Mouse (Mus musculus) macrophage (primary cell): ENCODE results near the gene Zc3h10. TPM values are rescaled to one million over a fixed set of nuclear protein-coding genes. Genes with fewer than 3 reads are reported as not detected.
"Not testable (repeated sequence)": the region's sequence is repeated elsewhere in the genome, so short reads cannot be mapped to it uniquely, and the experiment has no call there.

Experiments
- H3K27ac ChIP-seq: fragments of 350-480 bp; formaldehyde crosslinking; 2 replicates; pipeline ENCODE4 v1.9.0; 2021
- H3K36me3 ChIP-seq: fragments of 350-480 bp; formaldehyde crosslinking; 2 replicates; pipeline ENCODE4 v1.9.0; 2021; ENCODE audit errors: inconsistent target
- H3K4me3 ChIP-seq: fragments of 350-480 bp; formaldehyde crosslinking; 2 replicates; pipeline ENCODE4 v1.9.0; 2021; ENCODE audit errors: inconsistent target
- H3K79me2 ChIP-seq: fragments of 350-480 bp; formaldehyde crosslinking; 2 replicates; pipeline ENCODE4 v1.9.0; 2021; ENCODE audit errors: inconsistent target
- WGBS: methylation state at CpG from one replicate; pipeline ENCODE4 v1.1.7; 2026; ENCODE audit warnings: inconsistent platforms; ENCODE audit not compliant: missing documents; 5-methylcytosine and 5-hydroxymethylcytosine counted together
- polyA plus RNA-seq: library from polyadenylated mRNA; stranded (reverse); fragments of 250-400 nt; gene quantifications from 3 replicates; pipeline ENCODE4 v1.2.4, GENCODE M21; 2018; ENCODE audit warnings: inconsistent platforms

The Zc3h10 gene
- polyA plus RNA-seq, 1 experiment from 2014 or later, result 9.6 TPM

GRCm38 (mm10) chr10:128524111-128524731, 23.4 kb downstream of the Zc3h10 start:
- H3K27ac ChIP-seq, result peak overlapping the region; percentile 76
- 34% methylated on average over 11 of the region's 11 CpGs for WGBS
- H3K79me2 ChIP-seq, result peaks cover 49% of the 10 kb centered on the region

GRCm38 (mm10) chr10:128522351-128522750, 25.2 kb downstream of the Zc3h10 start:
- peaks cover 49% of the 10 kb centered on the region for H3K79me2 ChIP-seq
- H3K27ac ChIP-seq, result no peak overlapping the region
- peaks cover 50% of the 10 kb centered on the region for H3K36me3 ChIP-seq
- 92% methylated on average over 6 of the region's 6 CpGs for WGBS
- no peak overlapping the region for H3K4me3 ChIP-seq

More at GRCm38 (mm10) chr10:128524111-128524731, 23.4 kb downstream of the Zc3h10 start:
- Histone ChIP-seq H3K4me3 (peak overlapping the region; percentile 95), H3K36me3 (peaks cover 31% of the 10 kb centered on the region; the same call in 1 of the 2 replicates)

- peaks cover 66% of the 10 kb centered on the region for H3K36me3 ChIP-seq
- peaks cover 49% of the 10 kb centered on the region for H3K79me2 ChIP-seq
- 96% methylated on average over 16 of the region's 16 CpGs for WGBS
- no peak overlapping the region for H3K4me3 ChIP-seq
- no peak overlapping the region for H3K27ac ChIP-seq
Observed at GRCm38 (mm10) chr10:128520591-128520990, 27.0 kb downstream of the Zc3h10 start.

GRCm38 (mm10) chr10:128518833-128519232, 28.7 kb downstream of the Zc3h10 start:
- no peak overlapping the region for H3K4me3 ChIP-seq
- peaks cover 80% of the 10 kb centered on the region for H3K36me3 ChIP-seq
- H3K79me2 ChIP-seq, result peaks cover 32% of the 10 kb centered on the region
- H3K27ac ChIP-seq, result no peak overlapping the region
- WGBS, result 92% methylated on average over 7 of the region's 7 CpGs

GRCm38 (mm10) chr10:128516677-128517076, 30.9 kb downstream of the Zc3h10 start:
- Histone ChIP-seq H3K4me3 (no peak overlapping the region), H3K79me2 (peaks cover 10% of the 10 kb centered on the region; the same call in 1 of the 2 replicates), H3K36me3 (peaks cover 93% of the 10 kb centered on the region), H3K27ac (no peak overlapping the region)
- 22% methylated on average over 6 of the region's 6 CpGs for WGBS

- H3K36me3 ChIP-seq, result peaks cover 92% of the 10 kb centered on the region
- WGBS, result 96% methylated on average over 20 of the region's 20 CpGs
- H3K27ac ChIP-seq, result no peak overlapping the region
- H3K79me2 ChIP-seq, result peaks cover 7% of the 10 kb centered on the region; the same call in 1 of the 2 replicates
- no peak overlapping the region for H3K4me3 ChIP-seq
Observed at GRCm38 (mm10) chr10:128516029-128516428, 31.5 kb downstream of the Zc3h10 start.

- no peak overlapping the region for H3K27ac ChIP-seq
- H3K36me3 ChIP-seq, result peaks cover 91% of the 10 kb centered on the region
- no peaks in the 10 kb centered on the region for H3K79me2 ChIP-seq
- no peak overlapping the region for H3K4me3 ChIP-seq
- WGBS, result 97% methylated on average over 4 of the region's 4 CpGs
Observed at GRCm38 (mm10) chr10:128515044-128515443, 32.5 kb downstream of the Zc3h10 start.

- WGBS, result 95% methylated on average over 12 of the region's 12 CpGs
- Histone ChIP-seq H3K27ac (no peak overlapping the region), H3K79me2 (no peaks in the 10 kb centered on the region), H3K36me3 (peaks cover 65% of the 10 kb centered on the region), H3K4me3 (no peak overlapping the region)
Observed at GRCm38 (mm10) chr10:128511761-128512160, 35.8 kb downstream of the Zc3h10 start.

GRCm38 (mm10) chr10:128511189-128511588, 36.4 kb downstream of the Zc3h10 start:
- Histone ChIP-seq H3K79me2 (no peaks in the 10 kb centered on the region), H3K36me3 (peaks cover 60% of the 10 kb centered on the region), H3K4me3 (no peak overlapping the region), H3K27ac (no peak overlapping the region)
- 95% methylated on average over 9 of the region's 9 CpGs for WGBS

- no peaks in the 10 kb centered on the region for H3K79me2 ChIP-seq
- H3K27ac ChIP-seq, result no peak overlapping the region
- no peak overlapping the region for H3K4me3 ChIP-seq
- 94% methylated on average over 11 of the region's 11 CpGs for WGBS
- peaks cover 51% of the 10 kb centered on the region for H3K36me3 ChIP-seq
Observed at GRCm38 (mm10) chr10:128510301-128510700, 37.3 kb downstream of the Zc3h10 start.

GRCm38 (mm10) chr10:128509831-128510230, 37.7 kb downstream of the Zc3h10 start:
- H3K27ac ChIP-seq, result no peak overlapping the region
- peaks cover 46% of the 10 kb centered on the region for H3K36me3 ChIP-seq
- H3K4me3 ChIP-seq, result no peak overlapping the region
- H3K79me2 ChIP-seq, result no peaks in the 10 kb centered on the region
- WGBS, result 87% methylated on average over 4 of the region's 4 CpGs

- Histone ChIP-seq H3K36me3 (peaks cover 43% of the 10 kb centered on the region), H3K27ac (no peak overlapping the region), H3K4me3 (no peak overlapping the region), H3K79me2 (no peaks in the 10 kb centered on the region)
- 90% methylated on average over 9 of the region's 9 CpGs for WGBS
Observed at GRCm38 (mm10) chr10:128509203-128509602, 38.4 kb downstream of the Zc3h10 start.

GRCm38 (mm10) chr10:128508260-128508659, 39.3 kb downstream of the Zc3h10 start:
- Histone ChIP-seq H3K27ac (no peak overlapping the region), H3K79me2 (no peaks in the 10 kb centered on the region), H3K4me3 (no peak overlapping the region), H3K36me3 (peaks cover 34% of the 10 kb centered on the region)
- 91% methylated on average over 9 of the region's 9 CpGs for WGBS

GRCm38 (mm10) chr10:128505974-128506373, 41.6 kb downstream of the Zc3h10 start:
- no peak overlapping the region for H3K4me3 ChIP-seq
- 94% methylated on average over 14 of the region's 14 CpGs for WGBS
- H3K36me3 ChIP-seq, result peaks cover 13% of the 10 kb centered on the region; the same call in 1 of the 2 replicates
- H3K79me2 ChIP-seq, result no peaks in the 10 kb centered on the region
- no peak overlapping the region for H3K27ac ChIP-seq

- H3K79me2 ChIP-seq, H3K4me3 ChIP-seq, H3K36me3 ChIP-seq: not testable (repeated sequence)
- 52% methylated on average over 4 of the region's 5 CpGs for WGBS
- 0 out of 2 replicates have a peak overlapping the region, but pooled peaks have one; percentile 54 for H3K27ac ChIP-seq
Observed at GRCm38 (mm10) chr10:128505371-128505667, 42.3 kb downstream of the Zc3h10 start.
